7 mouse cellular contexts compared by ENCODE assay signal in the genomic region with DNA sequence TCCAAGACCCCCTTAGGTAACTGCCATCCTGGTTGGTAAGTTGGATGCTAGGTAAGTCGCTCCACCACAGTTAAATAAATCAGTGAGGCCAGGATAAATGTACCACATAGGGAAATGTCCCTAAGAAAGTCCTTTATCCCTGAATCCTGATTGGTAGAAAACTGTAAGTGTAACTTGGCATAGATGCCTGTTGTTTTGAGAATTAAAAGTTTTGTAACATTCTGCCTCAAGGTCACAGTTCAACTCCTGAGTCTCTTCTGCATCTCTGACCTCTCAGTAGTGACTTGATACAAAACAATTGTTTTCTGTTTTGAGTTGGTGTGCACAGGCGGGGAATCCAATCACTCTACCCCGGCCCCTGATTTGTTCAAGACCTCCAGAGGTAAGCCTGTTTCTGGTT. TPM values are rescaled to one million over a fixed set of nuclear protein-coding genes. Genes with fewer than 3 reads are reported as not detected.
DNase-seq lines count a peak whose midpoint lies in the region; ATAC-seq lines count a peak whose summit lies in the region.

Gene Trim28 (plus strand): TSS at position 264 of the 400 bp plus-strand sequence.

- H3K27me3 ChIP-seq in forebrain, embryonic 10.5 days (ENCODE audit: poor library complexity, severe bottlenecking): no peaks in the 10 kb centered on the region
- no peaks in the 10 kb centered on the region for H3K27me3 ChIP-seq in limb, embryonic 15.5 days
- no peaks in the 10 kb centered on the region for H3K27me3 ChIP-seq in stomach, embryonic 15.5 days (replicated peaks)

- no peak within 1 kb of the TSS for H3K4me3 ChIP-seq in forebrain, embryonic 10.5 days
- no peak within 1 kb of the TSS for H3K4me3 ChIP-seq in limb, embryonic 15.5 days
- H3K4me3 ChIP-seq in stomach, embryonic 15.5 days (replicated peaks): no peak within 1 kb of the TSS

- WGBS in forebrain, embryonic 10.5 days: 92% methylated on average over 3 of the region's 3 CpGs
- WGBS in limb, embryonic 15.5 days: 83% methylated on average over 3 of the region's 3 CpGs
- 78% methylated on average over 3 of the region's 3 CpGs for whole genome bisulfite sequencing in stomach, embryonic 15.5 days

- ATAC-seq in limb, embryonic 15.5 days (ENCODE audit: insufficient number of reproducible peaks, low FRiP score, low TSS enrichment, low read depth): no peak
- no peak for ATAC-seq in stomach, embryonic 15.5 days (ENCODE audit: insufficient read depth, low FRiP score, low read depth)

- H3K4me1 ChIP-seq in forebrain, embryonic 10.5 days: no peaks in the 10 kb centered on the region
- H3K4me1 ChIP-seq in limb, embryonic 15.5 days: no peaks in the 10 kb centered on the region
- H3K4me1 ChIP-seq in stomach, embryonic 15.5 days: no peaks in the 10 kb centered on the region

- DNase-seq in thymus, postnatal 0 days (ENCODE audit: low spot score): no peak
- no peak for DNase-seq in thymus, postnatal 10 days (ENCODE audit: low spot score in 2 of 2)
- DNase-seq in forebrain, embryonic 10.5 days (ENCODE audit: extremely low spot score, low spot score): no peak
- DNase-seq in heart, postnatal 4 days: no peak
- no peak for DNase-seq in embryo, embryonic 9.5 days (ENCODE audit: extremely low spot score)

- no peak within 1 kb of the TSS for H3K9ac ChIP-seq in limb, embryonic 15.5 days
- no peak within 1 kb of the TSS for H3K9ac ChIP-seq in stomach, embryonic 15.5 days

- no peaks in the 10 kb centered on the region for H3K36me3 ChIP-seq in forebrain, embryonic 10.5 days (replicated peaks)
- peaks cover 2% of the 10 kb centered on the region; the same call in 1 of the 2 replicates for H3K36me3 ChIP-seq in limb, embryonic 15.5 days
- no peaks in the 10 kb centered on the region for H3K36me3 ChIP-seq in stomach, embryonic 15.5 days

- no peak within 1 kb of the TSS for H3K4me2 ChIP-seq in limb, embryonic 15.5 days
- H3K4me2 ChIP-seq in stomach, embryonic 15.5 days: no peak within 1 kb of the TSS

- H3K27ac ChIP-seq in forebrain, embryonic 10.5 days: no peak within 1 kb of the TSS
- H3K27ac ChIP-seq in limb, embryonic 15.5 days: no peak within 1 kb of the TSS
- H3K27ac ChIP-seq in stomach, embryonic 15.5 days: no peak within 1 kb of the TSS

- H3K9me3 ChIP-seq in forebrain, embryonic 10.5 days: peaks cover 3% of the 10 kb centered on the region; the same call in 1 of the 2 replicates
- no peaks in the 10 kb centered on the region for H3K9me3 ChIP-seq in limb, embryonic 15.5 days
- no peaks in the 10 kb centered on the region for H3K9me3 ChIP-seq in stomach, embryonic 15.5 days

RNA-seq across cellular contexts. Expression of gene Trim28, which starts in this region (rescaled TPM):
- 236 and 274 TPM in 2 replicates for polyA plus RNA-seq in thymus, postnatal 0 days (2015; fragmentation: Nextera tagmentation; extraction: Ambion mirVana)
- polyA plus RNA-seq in forebrain, embryonic 10.5 days (2016; fragmentation: Nextera tagmentation; extraction: Ambion mirVana): 415 and 417 TPM in 2 replicates
- total RNA-seq in heart, postnatal 4 days (2021): 100 to 1,000 TPM; 240 to 249 TPM
- 189 and 243 TPM in 2 replicates for polyA plus RNA-seq in limb, embryonic 15.5 days (2015; fragmentation: Nextera tagmentation; extraction: Ambion mirVana)
- polyA plus RNA-seq in stomach, embryonic 15.5 days (2015; fragmentation: Nextera tagmentation; extraction: Ambion mirVana): 216 and 252 TPM in 2 replicates
